Mouse (Mus musculus): ENCODE data around the gene Lrg1.

The Lrg1 gene

DNA sequence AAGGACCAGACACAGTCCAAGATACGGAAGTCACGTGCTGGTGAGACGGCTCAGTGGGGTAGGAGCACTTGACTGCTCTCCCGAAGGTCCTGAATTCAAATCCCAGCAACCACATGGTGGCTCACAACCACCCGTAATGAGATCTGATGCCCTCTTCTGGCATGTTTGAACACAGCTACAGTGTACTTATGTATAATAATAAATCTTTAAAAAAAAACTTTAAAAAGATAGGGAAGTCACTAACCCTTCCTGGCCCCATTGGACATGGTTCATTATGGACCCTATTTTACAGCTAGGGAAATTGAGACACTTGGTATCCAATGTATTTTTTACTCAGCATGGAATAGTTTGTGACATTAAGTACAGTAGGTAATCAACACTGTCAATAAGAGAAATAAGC is 44.3 kb downstream of the Lrg1 start:
- DNase-seq (ENCODE audit: low read depth, low spot score), result no peak

DNA sequence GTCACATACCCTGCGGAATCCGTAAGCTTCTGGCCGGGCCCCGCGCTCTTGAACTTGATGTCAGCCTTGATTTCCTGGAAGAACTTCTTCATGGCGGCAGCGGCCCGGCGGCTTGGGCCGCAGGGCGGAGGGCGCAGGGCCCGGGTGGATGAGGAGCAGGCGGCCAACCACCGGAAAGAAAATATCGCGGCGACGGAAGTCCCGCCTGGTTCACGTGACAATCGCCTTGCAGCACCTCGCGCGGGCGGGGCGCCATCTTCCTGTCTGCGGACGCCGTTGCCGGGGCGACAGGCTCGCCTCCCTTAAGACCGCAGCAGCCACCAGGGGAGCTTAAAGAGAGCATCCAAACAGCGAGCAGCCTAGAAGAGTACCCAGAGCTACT is 47.0 kb downstream of the Lrg1 start, which contains the start of gene Ubxn6:
Ubxn6 (minus strand) TSS at position 202 of the 382 bp plus-strand sequence.
- peak; percentile 96 for DNase-seq (ENCODE audit: low read depth, low spot score)

GRCm38 (mm10) chr17:56074097-56074826 is 47.5 kb downstream of the Lrg1 start:
- peak; percentile 42 for DNase-seq (ENCODE audit: low read depth, low spot score)

DNA sequence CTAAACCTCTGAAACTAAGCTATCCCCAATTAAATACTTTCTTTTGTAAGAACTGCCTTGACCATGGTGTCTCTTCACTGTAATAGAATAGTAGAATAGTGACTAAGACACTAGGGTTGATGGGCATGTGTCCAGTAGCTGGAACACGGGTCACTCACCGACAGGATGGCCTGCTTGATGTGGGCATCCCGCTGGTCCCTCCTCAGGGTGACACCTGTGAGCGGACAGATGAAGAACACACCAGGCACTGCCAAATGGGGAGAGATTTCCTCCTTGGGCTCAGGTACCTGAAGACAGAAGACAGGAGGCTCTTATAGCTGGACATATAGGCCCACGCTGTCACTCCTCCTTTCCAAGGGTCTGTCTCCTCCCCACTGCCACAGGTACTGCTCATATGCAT is 49.6 kb downstream of the Lrg1 start:
- no peak for DNase-seq (ENCODE audit: low read depth, low spot score)

GRCm38 (mm10) chr17:56071126-56071525 is 50.7 kb downstream of the Lrg1 start:
- no peak for DNase-seq (ENCODE audit: low read depth, low spot score)

All from telencephalon, adult 2 months (tissue).